Mouse (Mus musculus) retina, embryonic 14.5 days (tissue): ENCODE data around the gene Gstm7.
"Not testable (repeated sequence)": the region's sequence is repeated elsewhere in the genome, so short reads cannot be mapped to it uniquely, and the experiment has no call there.

Experiments used
- DNase-seq: peaks from one replicate; pipeline ENCODE4 v3.0.0-alpha.2; 2015; ENCODE audit warnings: low spot score

The Gstm7 gene

GRCm38 (mm10) chr3:107935268-107935667, 3.7 kb upstream of the Gstm7 start:
- no peak for DNase-seq

GRCm38 (mm10) chr3:107932128-107932527, 511 bp upstream of the Gstm7 start:
- DNase-seq, result no peak

GRCm38 (mm10) chr3:107931134-107931533, 483 bp downstream of the Gstm7 start:
- no peak for DNase-seq

- DNase-seq, result no peak
Measured at GRCm38 (mm10) chr3:107929731-107930130, 1.9 kb downstream of the Gstm7 start.

GRCm38 (mm10) chr3:107929243-107929642, 2.4 kb downstream of the Gstm7 start:
- DNase-seq, result no peak

GRCm38 (mm10) chr3:107928691-107929090, 2.9 kb downstream of the Gstm7 start:
- no peak for DNase-seq

GRCm38 (mm10) chr3:107927841-107928240, 3.8 kb downstream of the Gstm7 start:
- no peak for DNase-seq

- no peak for DNase-seq
Measured at GRCm38 (mm10) chr3:107925335-107925734, 6.3 kb downstream of the Gstm7 start.

- DNase-seq, result no peak
Measured at GRCm38 (mm10) chr3:107920348-107920747, 11.3 kb downstream of the Gstm7 start.

- peak; percentile 84 for DNase-seq
Measured at GRCm38 (mm10) chr3:107917783-107918408, 13.7 kb downstream of the Gstm7 start.

- peak; percentile 34 for DNase-seq
Measured at GRCm38 (mm10) chr3:107917097-107917496, 14.5 kb downstream of the Gstm7 start.

- DNase-seq, result no peak
Measured at GRCm38 (mm10) chr3:107916674-107917073, 14.9 kb downstream of the Gstm7 start.

- no peak for DNase-seq
Measured at GRCm38 (mm10) chr3:107905942-107906341, 25.7 kb downstream of the Gstm7 start.

- DNase-seq, result no peak
Measured at GRCm38 (mm10) chr3:107900955-107901673, 30.5 kb downstream of the Gstm7 start.

- DNase-seq, result no peak
Measured at GRCm38 (mm10) chr3:107898691-107899090, 32.9 kb downstream of the Gstm7 start.

GRCm38 (mm10) chr3:107895720-107896569, 35.7 kb downstream of the Gstm7 start, which contains the start of gene Gstm5:
Gstm5 (plus strand) TSS chr3:107895821.
- peak; percentile 90 for DNase-seq

GRCm38 (mm10) chr3:107895194-107895719, 36.4 kb downstream of the Gstm7 start:
- DNase-seq, result no peak

- DNase-seq, result not testable (repeated sequence)
Measured at GRCm38 (mm10) chr3:107889236-107889635, 42.4 kb downstream of the Gstm7 start.

- DNase-seq, result no peak
Measured at GRCm38 (mm10) chr3:107887674-107888495, 43.7 kb downstream of the Gstm7 start.

GRCm38 (mm10) chr3:107877747-107878736, 53.6 kb downstream of the Gstm7 start:
- no peak for DNase-seq
